Mouse (Mus musculus): ENCODE results near the gene Hdgfl3. TPM values are rescaled to one million over a fixed set of nuclear protein-coding genes. Genes with fewer than 3 reads are reported as not detected.

The Hdgfl3 gene
- total and polyA plus RNA-seq, 2 experiments from 2014 or later = 7.3 to 10.2 TPM

DNA sequence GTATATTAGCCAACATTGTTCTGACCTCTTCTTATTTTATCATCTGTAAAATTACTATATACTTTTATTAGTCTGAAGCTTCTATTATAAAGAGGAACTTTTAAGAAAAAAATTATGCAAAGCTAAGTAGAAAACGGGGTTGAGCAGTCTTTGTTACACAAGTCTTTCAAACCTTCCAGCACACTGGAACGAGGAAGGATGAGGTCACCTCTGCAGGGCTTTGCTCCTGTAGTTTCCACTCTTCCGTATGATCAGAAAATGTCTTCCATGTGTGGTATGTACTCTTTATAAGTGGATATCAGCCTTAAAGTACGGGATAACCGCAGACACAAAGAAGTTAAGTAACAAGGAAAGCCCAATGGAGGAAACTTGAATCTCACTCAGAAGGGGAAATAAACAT, 98.8 kb downstream of the Hdgfl3 start:
- no peak overlapping the region for H3K4me2 ChIP-seq (ENCODE audit: low read depth, low read length)
- DNase-seq (ENCODE audit: low spot score) (no peak), ATAC-seq (ENCODE audit: insufficient read depth, low read depth) (no peak)
- H3K36me3 ChIP-seq (replicated peaks; ENCODE audit: control insufficient read depth, insufficient read depth, low read length) = no peaks in the 10 kb centered on the region
- no peak overlapping the region for H3K4me3 ChIP-seq (ENCODE audit: low read depth, low read length)
- 80% methylated on average over 5 of the region's 5 CpGs for WGBS
- H3K4me1 ChIP-seq (ENCODE audit: control insufficient read depth, insufficient read depth) = 0 out of 2 replicates have a peak, but pooled peaks cover 4% of the 10 kb centered on the region
- no peaks in the 10 kb centered on the region for H3K9me3 ChIP-seq (replicated peaks; ENCODE audit: control insufficient read depth, low read length)
- no peak overlapping the region for H3K9ac ChIP-seq (replicated peaks; ENCODE audit: low read depth, low read length)
- H3K27ac ChIP-seq (ENCODE audit: low read depth) = no peak overlapping the region
- no peaks in the 10 kb centered on the region for H3K27me3 ChIP-seq (ENCODE audit: control insufficient read depth, insufficient read depth, low read length)
- TF ChIP-seq CTCF (IDR thresholded peaks at IDR 0.05; ENCODE audit: low read depth) = no peak
- no peak for TF ChIP-seq EP300 (IDR thresholded peaks at IDR 0.05; ENCODE audit: low read depth)

GRCm38 (mm10) chr7:81834847-81835246, 99.4 kb downstream of the Hdgfl3 start:
- no peak for ATAC-seq (ENCODE audit: insufficient read depth, low read depth)
- Histone ChIP-seq H3K9me3 (replicated peaks; ENCODE audit: control insufficient read depth, low read length) (no peaks in the 10 kb centered on the region), H3K4me3 (ENCODE audit: low read depth, low read length) (no peak overlapping the region), H3K27me3 (ENCODE audit: control insufficient read depth, insufficient read depth, low read length) (no peaks in the 10 kb centered on the region), H3K36me3 (replicated peaks; ENCODE audit: control insufficient read depth, insufficient read depth, low read length) (no peaks in the 10 kb centered on the region), H3K27ac (ENCODE audit: low read depth) (no peak overlapping the region), H3K4me1 (ENCODE audit: control insufficient read depth, insufficient read depth) (no peaks in the 10 kb centered on the region), H3K9ac (replicated peaks; ENCODE audit: low read depth, low read length) (no peak overlapping the region), H3K4me2 (ENCODE audit: low read depth, low read length) (no peak overlapping the region)
- DNase-seq (ENCODE audit: low spot score) = no peak
- TF ChIP-seq CTCF (IDR thresholded peaks at IDR 0.05; ENCODE audit: low read depth) (no peak), EP300 (IDR thresholded peaks at IDR 0.05; ENCODE audit: low read depth) (no peak)

Other genes starting within 250 kb of the Hdgfl3 start
- gene Homer2, start 226.9 kb downstream of the Hdgfl3 start, total RNA-seq (2014; rRNA removed; ENCODE audit: low replicate concordance) = 19.5 and 31.8 TPM in 2 replicates
- gene Homer2, start 226.9 kb downstream of the Hdgfl3 start, polyA plus RNA-seq (2015; fragmentation: Nextera tagmentation; extraction: Ambion mirVana) = 51.3 and 52.5 TPM in 2 replicates
- 30.6 and 58.0 TPM in 2 replicates for gene Ramac, start 171.5 kb downstream of the Hdgfl3 start, total RNA-seq (2014; rRNA removed; ENCODE audit: low replicate concordance)
- gene Ramac, start 171.5 kb downstream of the Hdgfl3 start, polyA plus RNA-seq (2015; fragmentation: Nextera tagmentation; extraction: Ambion mirVana) = 88.2 and 98.1 TPM in 2 replicates
- gene 3110040N11Rik, start 145.0 kb downstream of the Hdgfl3 start, total RNA-seq (2014; rRNA removed; ENCODE audit: low replicate concordance) = 28.7 and 33.4 TPM in 2 replicates
- gene 3110040N11Rik, start 145.0 kb downstream of the Hdgfl3 start, polyA plus RNA-seq (2015; fragmentation: Nextera tagmentation; extraction: Ambion mirVana) = 34.6 and 38.5 TPM in 2 replicates
- 98.6 and 104 TPM in 2 replicates for gene Btbd1, start 105.0 kb downstream of the Hdgfl3 start, total RNA-seq (2014; rRNA removed; ENCODE audit: low replicate concordance)
- 90.4 and 96.6 TPM in 2 replicates for gene Btbd1, start 105.0 kb downstream of the Hdgfl3 start, polyA plus RNA-seq (2015; fragmentation: Nextera tagmentation; extraction: Ambion mirVana)
- gene Gm10160, start 78.7 kb downstream of the Hdgfl3 start, total RNA-seq (2014; rRNA removed; ENCODE audit: low replicate concordance) = not detected in 2 replicates
- not detected in 2 replicates for gene Gm10160, start 78.7 kb downstream of the Hdgfl3 start, polyA plus RNA-seq (2015; fragmentation: Nextera tagmentation; extraction: Ambion mirVana)
- 52.3 and 69.2 TPM in 2 replicates for gene Tm6sf1, start 75.5 kb downstream of the Hdgfl3 start, total RNA-seq (2014; rRNA removed; ENCODE audit: low replicate concordance)
- 11.7 and 15.3 TPM in 2 replicates for gene Tm6sf1, start 75.5 kb downstream of the Hdgfl3 start, polyA plus RNA-seq (2015; fragmentation: Nextera tagmentation; extraction: Ambion mirVana)
- gene Bnc1, start 57.8 kb upstream of the Hdgfl3 start, total RNA-seq (2014; rRNA removed; ENCODE audit: low replicate concordance) = 3.0 and 4.7 TPM in 2 replicates
- 0.95 and 1.2 TPM in 2 replicates for gene Bnc1, start 57.8 kb upstream of the Hdgfl3 start, polyA plus RNA-seq (2015; fragmentation: Nextera tagmentation; extraction: Ambion mirVana)
- 1.1 and 2.2 TPM in 2 replicates for gene Sh3gl3, start 239.4 kb upstream of the Hdgfl3 start, total RNA-seq (2014; rRNA removed; ENCODE audit: low replicate concordance)
- gene Sh3gl3, start 239.4 kb upstream of the Hdgfl3 start, polyA plus RNA-seq (2015; fragmentation: Nextera tagmentation; extraction: Ambion mirVana) = 3.3 and 3.4 TPM in 2 replicates

Data from heart, postnatal 0 days (tissue).